Mouse (Mus musculus) G1E (cell line): ENCODE data around the gene Arhgap10.

ENCODE experiments used
- CTCF ChIP-seq: IDR thresholded peaks from 2 replicates; pipeline ENCODE4 v1.5.1; 2012; ENCODE audit warnings: low read depth, low read length, inconsistent platforms, mixed read lengths
- GATA1 ChIP-seq: IDR thresholded peaks from 2 replicates; pipeline ENCODE4 v1.6.1; 2012; ENCODE audit warnings: borderline replicate concordance, low read length, inconsistent platforms, mixed read lengths
- POLR2AphosphoS5 ChIP-seq: IDR thresholded peaks from 2 replicates; pipeline ENCODE4 v1.6.1; 2012; ENCODE audit warnings: low read depth, low read length, inconsistent platforms; ENCODE audit not compliant: insufficient replicate concordance

DNA sequence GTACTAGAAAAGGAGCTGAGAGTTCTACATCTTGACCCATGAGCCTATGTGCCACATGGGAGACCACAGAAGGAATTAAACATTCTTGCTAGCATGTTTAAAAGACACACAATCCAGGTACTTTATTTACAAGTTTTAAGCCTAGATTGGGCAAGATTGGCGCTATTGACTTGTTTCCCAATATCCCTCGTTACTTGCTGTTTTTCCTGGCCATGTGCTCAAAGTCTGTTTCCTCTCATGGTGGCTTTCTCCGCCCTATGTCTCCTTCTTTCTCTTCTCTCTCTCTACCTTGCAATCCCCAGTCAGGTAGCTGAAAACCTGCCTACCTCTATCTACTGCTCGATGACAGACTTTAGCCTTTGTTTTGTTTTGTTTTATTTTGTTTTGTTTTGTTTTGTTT is 27.9 kb upstream of the Arhgap10 start:
- no peak for TF ChIP-seq GATA1
- TF ChIP-seq CTCF, result no peak
- no peak for TF ChIP-seq POLR2AphosphoS5
